Mouse (Mus musculus) liver, adult 2 months (tissue): Measurements from ENCODE around the gene Erbb3.

Source experiments
- CTCF ChIP-seq: fragments of 200-500 bp; IDR thresholded peaks from 2 replicates; pipeline ENCODE4 v1.5.1; 2011; ENCODE audit warnings: low read depth, low read length, control low read depth
- POLR2A ChIP-seq: fragments of 200-500 bp; IDR thresholded peaks from 2 replicates; pipeline ENCODE4 v1.6.1; 2011; ENCODE audit warnings: low read length, control low read depth; ENCODE audit not compliant: insufficient read depth; ENCODE audit errors: extremely low read depth

GRCm38 (mm10) chr10:128584386-128584785, 5.1 kb downstream of the Erbb3 start:
- TF ChIP-seq CTCF: no peak
- TF ChIP-seq POLR2A: no peak
